Mouse (Mus musculus) small intestine, adult 2 months (tissue): ENCODE data around the gene Kif2c. TPM values are rescaled to one million over a fixed set of nuclear protein-coding genes. Genes with fewer than 3 reads are reported as not detected.

Experiments used
- H3K27ac ChIP-seq: fragments of 200-500 bp; 2 replicates; pipeline ENCODE4 v1.5.1; 2012; ENCODE audit warnings: low read depth, low read length, control low read depth, inconsistent platforms; ENCODE audit not compliant: insufficient read depth
- H3K27me3 ChIP-seq: fragments of 200-500 bp; 2 replicates; pipeline ENCODE4 v1.6.1; 2012; ENCODE audit warnings: mild to moderate bottlenecking, moderate library complexity, low read length, inconsistent platforms; ENCODE audit not compliant: control insufficient read depth, insufficient read depth
- H3K36me3 ChIP-seq: fragments of 200-500 bp; 2 replicates; pipeline ENCODE4 v1.6.1; 2012; ENCODE audit warnings: mild to moderate bottlenecking, low read length, control low read depth, inconsistent platforms; ENCODE audit not compliant: control insufficient read depth, insufficient read depth
- H3K4me1 ChIP-seq: fragments of 200-500 bp; 2 replicates; pipeline ENCODE4 v1.6.1; 2012; ENCODE audit warnings: low read length, inconsistent platforms, mixed read lengths; ENCODE audit not compliant: control insufficient read depth, insufficient read depth, insufficient read length
- H3K4me3 ChIP-seq: fragments of 200-500 bp; 2 replicates; pipeline ENCODE4 v1.5.1; 2012; ENCODE audit warnings: low read depth, mild to moderate bottlenecking, control low read depth, inconsistent platforms, low read length, moderate library complexity
- CTCF ChIP-seq: fragments of 200-500 bp; IDR thresholded peaks from 2 replicates; pipeline ENCODE4 v1.5.1; 2012; ENCODE audit warnings: low read depth, mild to moderate bottlenecking, control low read depth, inconsistent platforms, low read length, moderate library complexity, mixed read lengths; ENCODE audit not compliant: insufficient replicate concordance, insufficient read length; ENCODE audit errors: extremely low read depth
- POLR2A ChIP-seq: fragments of 200-500 bp; IDR thresholded peaks from 2 replicates; pipeline ENCODE4 v1.6.1; 2012; ENCODE audit warnings: low read depth, mild to moderate bottlenecking, control low read depth, inconsistent platforms, low read length, moderate library complexity
- WGBS: fragments of 180-500 bp; shearing (Covaris S2); methylation state at CpG from one replicate; pipeline ENCODE4 v1.1.7; 2018; 5-methylcytosine and 5-hydroxymethylcytosine counted together
- polyA plus RNA-seq: library from polyadenylated mRNA; depleted of rRNA; stranded (reverse); fragments of >200 nt; gene quantifications from 2 replicates; pipeline ENCODE4 v1.2.3, GENCODE M21; 2012; rRNA removed

The Kif2c gene
- 0.81 and 2.8 TPM in 2 replicates for polyA plus RNA-seq

GRCm38 (mm10) chr4:117181863-117182758, at the start of gene Kif2c:
Gene Kif2c, minus strand, starts transcription at chr4:117182639.
- Histone ChIP-seq H3K36me3 (0 out of 2 replicates have a peak, but pooled peaks cover 3% of the 10 kb centered on the region), H3K27me3 (no peaks in the 10 kb centered on the region), H3K4me3 (peak within 1 kb of the TSS; percentile 72), H3K27ac (peak within 1 kb of the TSS; percentile 30; the same call in 1 of the 2 replicates), H3K4me1 (no peaks in the 10 kb centered on the region)
- TF ChIP-seq CTCF (no peak), POLR2A (0 out of 2 replicates have a peak, but pooled peaks have one; percentile 22)
- under 1% methylated on average over 42 of the region's 42 CpGs for WGBS

DNA sequence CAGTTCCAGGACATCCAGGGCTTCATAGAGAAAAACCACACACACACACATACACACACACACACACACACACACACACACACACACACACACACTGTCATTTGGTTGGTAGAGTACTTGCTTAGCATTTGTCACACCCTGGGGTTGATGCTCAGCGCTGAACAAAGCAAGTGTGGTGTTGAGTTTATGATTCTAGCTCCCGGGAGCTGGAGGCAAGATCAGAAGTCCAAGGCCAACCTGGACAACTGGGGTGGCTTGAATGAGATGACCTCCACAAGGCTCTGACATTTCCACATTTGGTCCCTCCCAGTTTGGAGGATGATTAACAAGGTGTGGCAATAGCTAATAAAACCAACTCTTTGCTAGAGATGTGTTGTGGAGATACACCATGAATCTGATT, 48.8 kb upstream of the Kif2c start:
- Histone ChIP-seq H3K27me3 (no peaks in the 10 kb centered on the region), H3K36me3 (no peaks in the 10 kb centered on the region), H3K4me3 (no peak overlapping the region), H3K27ac (no peak overlapping the region), H3K4me1 (peaks cover 5% of the 10 kb centered on the region; the same call in 1 of the 2 replicates)
- 35% methylated on average over 2 of the region's 2 CpGs for WGBS
- no peak for TF ChIP-seq POLR2A
- no peak for TF ChIP-seq CTCF

DNA sequence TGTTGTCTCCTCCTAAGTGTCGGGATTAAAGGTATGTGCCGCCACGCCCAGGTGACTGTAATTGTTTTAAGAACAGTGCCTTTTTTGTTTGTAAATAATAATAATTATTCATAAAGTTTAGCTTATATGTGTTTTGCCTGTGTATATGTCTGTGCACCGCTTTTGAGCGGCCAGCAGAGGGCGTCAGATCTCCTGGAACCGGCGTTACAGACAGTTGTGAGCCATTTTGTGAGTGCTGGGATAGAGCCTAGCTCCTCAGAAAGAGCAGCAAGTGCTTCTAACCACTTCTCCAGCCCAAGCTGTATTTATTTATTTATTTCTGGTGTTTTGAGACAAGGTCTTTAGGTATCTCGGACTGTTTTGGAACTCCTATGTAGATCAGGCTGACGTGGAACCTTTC, 47.9 kb upstream of the Kif2c start:
- Histone ChIP-seq H3K4me1 (peaks cover 5% of the 10 kb centered on the region; the same call in 1 of the 2 replicates), H3K27ac (no peak overlapping the region), H3K27me3 (no peaks in the 10 kb centered on the region), H3K36me3 (no peaks in the 10 kb centered on the region), H3K4me3 (no peak overlapping the region)
- TF ChIP-seq CTCF (peak; percentile 64; the same call in 1 of the 2 replicates), POLR2A (no peak)
- WGBS = 72% methylated on average over 10 of the region's 10 CpGs

- Histone ChIP-seq H3K27me3 (no peaks in the 10 kb centered on the region), H3K4me1 (peaks cover 5% of the 10 kb centered on the region; the same call in 1 of the 2 replicates), H3K27ac (no peak overlapping the region), H3K4me3 (no peak overlapping the region), H3K36me3 (no peaks in the 10 kb centered on the region)
- 38% methylated on average over 15 of the region's 15 CpGs for WGBS
- no peak for TF ChIP-seq POLR2A
- no peak for TF ChIP-seq CTCF
These were observed 47.2 kb upstream of the Kif2c start for GRCm38 (mm10) chr4:117229590-117229989.

- H3K27ac ChIP-seq = no peak overlapping the region
- H3K4me3 ChIP-seq = no peak overlapping the region
- TF ChIP-seq POLR2A = no peak
- no peak for TF ChIP-seq CTCF
- H3K4me1 ChIP-seq = no peaks in the 10 kb centered on the region
- no peaks in the 10 kb centered on the region for H3K27me3 ChIP-seq
- no peaks in the 10 kb centered on the region for H3K36me3 ChIP-seq
These were observed 42.8 kb upstream of the Kif2c start for GRCm38 (mm10) chr4:117225250-117225649.

- Histone ChIP-seq H3K36me3 (no peaks in the 10 kb centered on the region), H3K4me1 (no peaks in the 10 kb centered on the region), H3K27me3 (no peaks in the 10 kb centered on the region), H3K27ac (no peak overlapping the region), H3K4me3 (no peak overlapping the region)
- TF ChIP-seq CTCF (no peak), POLR2A (no peak)
- 81% methylated on average over 8 of the region's 8 CpGs for WGBS
These were observed 41.7 kb upstream of the Kif2c start for GRCm38 (mm10) chr4:117224122-117224521.

DNA sequence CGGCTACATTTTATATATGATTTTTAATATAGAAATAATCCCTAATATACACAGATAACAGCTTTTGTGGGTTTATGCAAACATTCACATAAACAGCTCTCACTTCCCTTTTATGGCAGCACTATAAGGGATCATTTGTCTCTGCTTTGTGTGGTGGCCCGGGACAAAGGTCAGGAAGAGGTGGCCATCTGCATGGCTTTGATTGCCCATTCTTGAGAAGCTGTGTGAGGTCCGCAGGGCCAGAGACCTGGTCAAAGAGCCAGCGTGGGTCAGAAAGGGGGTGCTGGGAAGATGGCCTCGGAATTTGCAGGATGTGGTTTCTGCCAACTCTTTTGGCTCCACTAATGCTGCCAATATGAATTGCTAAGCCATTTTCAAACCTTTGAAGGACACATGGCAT, 40.6 kb upstream of the Kif2c start:
- Histone ChIP-seq H3K4me1 (no peaks in the 10 kb centered on the region), H3K36me3 (no peaks in the 10 kb centered on the region), H3K27me3 (no peaks in the 10 kb centered on the region), H3K4me3 (no peak overlapping the region), H3K27ac (no peak overlapping the region)
- TF ChIP-seq POLR2A = no peak
- no peak for TF ChIP-seq CTCF
- 35% methylated on average over 5 of the region's 5 CpGs for WGBS
